In genomic region chr6:83044742-83045141, GRCm38 (mm10) we compare ENCODE assay signal across 1 mouse cellular context.
A peak's percentile ranks its signal among the peaks of the same experiment; 100 is the strongest.
TF ChIP-seq lines count a peak whose summit lies in the region.

No protein-coding gene starts in this region.

TF ChIP-seq in MEL, 35 proteins besides CTCF, POLR2A, EP300 and RAD21:
- no peak for TF ChIP-seq MAFK (IDR thresholded peaks at IDR 0.05; ENCODE audit: borderline replicate concordance, low read depth, low read length)
- peak; percentile 83; the same call in 1 of the 2 replicates for TF ChIP-seq UBTF (IDR thresholded peaks at IDR 0.05; ENCODE audit: borderline replicate concordance, insufficient read depth, low read depth, low read length)
- TF ChIP-seq ELF1 (IDR thresholded peaks at IDR 0.05; ENCODE audit: low read depth, low read length), result no peak
- TF ChIP-seq JUND (IDR thresholded peaks at IDR 0.05; ENCODE audit: low read depth, low read length), result no peak
- TF ChIP-seq MYC (IDR thresholded peaks at IDR 0.05; ENCODE audit: low read depth, low read length), result 0 out of 2 replicates have a peak, but pooled peaks have one; percentile 56
- no peak for TF ChIP-seq TAL1 (IDR thresholded peaks at IDR 0.05; ENCODE audit: low read length)
- peak; percentile 94 for TF ChIP-seq TBP (IDR thresholded peaks at IDR 0.05; ENCODE audit: low read depth, low read length)
- TF ChIP-seq KAT2A (conservative IDR thresholded peaks at IDR 0.05; ENCODE audit: low read depth, low read length), result no peak
- TF ChIP-seq MAX (IDR thresholded peaks at IDR 0.05; ENCODE audit: low read length), result 0 out of 2 replicates have a peak, but pooled peaks have one; percentile 28
